Mouse (Mus musculus) G1E (cell line): ENCODE data around the gene Nup210.

Experiments
- CTCF ChIP-seq: IDR thresholded peaks from 2 replicates; pipeline ENCODE4 v1.5.1; 2012; ENCODE audit warnings: low read depth, low read length, inconsistent platforms, mixed read lengths
- GATA1 ChIP-seq: IDR thresholded peaks from 2 replicates; pipeline ENCODE4 v1.6.1; 2012; ENCODE audit warnings: borderline replicate concordance, low read length, inconsistent platforms, mixed read lengths
- TAL1 ChIP-seq: conservative IDR thresholded peaks from 2 replicates; pipeline ENCODE4 v1.6.1; 2012; ENCODE audit warnings: low read depth, low read length, inconsistent platforms, mixed read lengths

GRCm38 (mm10) chr6:91111954-91112252, 4.7 kb downstream of the Nup210 start:
- TF ChIP-seq CTCF (no peak), GATA1 (no peak), TAL1 (no peak)
